Mouse (Mus musculus) layer of hippocampus, postnatal 10 days (tissue): ENCODE measurements around the gene Gng7. TPM values are rescaled to one million over a fixed set of nuclear protein-coding genes. Genes with fewer than 3 reads are reported as not detected.
A peak's percentile ranks its signal among the peaks of the same experiment; 100 is the strongest.
"Not testable (repeated sequence)": the region's sequence is repeated elsewhere in the genome, so short reads cannot be mapped to it uniquely, and the experiment has no call there.

Source experiments
- DNase-seq, 2 experiments: peaks; one replicate each; pipeline ENCODE4 v3.0.0; 2021; ENCODE audit warnings: low spot score in 2 of 2
- total RNA-seq, 2 experiments: library from RNA; stranded (reverse); gene quantifications; 2 replicates each; pipeline ENCODE4 v1.2.3; 2021

The Gng7 gene
- total RNA-seq, 2 experiments from 2014 or later, result 145 to 156 TPM

- DNase-seq, result no peak
Measured at GRCm38 (mm10) chr10:80996501-80996900, 18.2 kb downstream of the Gng7 start.

DNA sequence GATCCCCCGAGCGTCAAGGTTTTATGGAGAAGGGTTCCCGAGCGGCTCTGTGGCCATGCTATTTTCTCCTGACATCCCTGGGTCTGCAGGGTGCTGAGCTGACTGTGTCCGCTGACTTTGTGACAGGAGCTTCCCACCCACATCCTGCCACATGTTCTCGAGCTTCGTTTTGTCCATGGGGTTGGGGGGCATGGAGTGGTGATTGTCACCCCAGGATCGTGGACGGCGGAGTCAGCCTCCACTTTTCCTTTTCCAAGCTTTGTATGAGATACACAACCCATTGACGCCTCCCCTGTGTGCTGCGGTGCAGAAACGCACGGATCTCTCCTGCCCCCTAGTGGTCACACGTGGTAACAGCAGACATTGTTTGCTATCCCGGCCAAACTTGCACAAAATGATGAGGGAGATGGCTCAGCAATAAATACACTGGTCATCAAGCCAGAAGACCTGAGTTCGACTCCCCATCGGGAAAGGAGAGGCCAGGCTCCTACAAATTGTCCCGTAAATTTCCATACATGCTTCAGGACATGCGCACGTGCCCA is 19.6 kb downstream of the Gng7 start:
- peak; percentile 91 to 92 for DNase-seq

- no peak for DNase-seq
Measured at GRCm38 (mm10) chr10:80994621-80995020, 20.1 kb downstream of the Gng7 start.

DNA sequence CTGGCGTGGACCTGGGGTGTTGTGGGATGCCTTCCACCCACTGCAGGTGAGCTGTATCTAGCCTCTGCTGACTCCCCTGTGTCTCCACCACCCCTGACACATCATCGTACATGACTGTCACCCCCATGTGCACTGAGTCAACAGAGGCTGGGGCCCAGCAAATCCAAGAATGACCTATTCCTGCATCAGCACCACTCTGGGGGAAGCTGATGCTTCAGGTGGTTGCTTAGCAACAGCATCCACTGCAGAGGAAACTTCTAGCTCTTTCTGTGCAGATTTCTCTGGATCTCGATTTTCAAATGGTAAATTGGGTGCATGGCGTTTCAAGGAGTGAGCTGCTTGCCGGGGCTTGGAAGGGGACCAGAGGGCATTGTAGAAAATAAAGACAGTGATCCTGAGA is 21.5 kb downstream of the Gng7 start:
- DNase-seq, result no peak

DNA sequence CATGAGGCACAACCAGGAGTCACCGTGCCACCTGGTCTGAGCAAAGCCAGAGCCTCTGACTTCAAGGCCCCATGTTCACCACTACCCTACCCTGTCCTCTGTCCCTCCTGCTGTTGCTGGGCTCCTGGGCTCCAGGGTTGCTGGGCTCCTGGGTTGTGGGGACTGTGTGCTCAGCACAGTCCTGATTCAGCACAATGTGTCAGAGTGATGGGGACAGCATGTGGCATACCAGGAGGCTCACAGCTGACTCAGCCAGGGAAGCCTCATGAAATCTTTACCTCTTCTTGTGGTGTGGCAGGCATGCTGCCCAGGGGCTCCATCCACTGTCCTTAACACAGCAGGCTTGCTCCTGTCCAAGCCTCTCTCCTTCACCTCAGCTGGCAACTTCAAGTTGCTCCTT is 22.8 kb downstream of the Gng7 start:
- DNase-seq, result no peak

GRCm38 (mm10) chr10:80991007-80991406 is 23.7 kb downstream of the Gng7 start:
- no peak for DNase-seq

DNA sequence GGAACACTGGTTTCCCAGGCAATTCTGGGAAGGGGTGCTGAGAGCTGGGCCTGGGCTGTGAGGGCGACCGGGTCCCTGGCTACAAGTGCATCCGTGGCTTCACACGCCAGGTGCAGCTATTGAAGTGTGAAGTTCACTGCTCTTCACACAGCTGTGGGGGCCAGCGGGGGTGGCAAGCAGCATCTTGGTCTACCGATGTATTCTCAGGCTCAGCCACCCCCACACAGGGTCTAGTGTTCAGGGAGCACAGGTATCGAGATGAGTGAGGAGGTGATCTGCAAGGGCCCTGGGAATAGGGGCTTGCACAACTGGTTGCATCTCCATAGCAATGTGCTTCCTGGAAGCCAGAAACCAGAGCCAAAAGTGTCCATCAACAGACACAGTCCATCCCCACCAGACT is 24.3 kb downstream of the Gng7 start:
- DNase-seq, result no peak

- not testable (repeated sequence) for DNase-seq
Measured at GRCm38 (mm10) chr10:80989854-80990253, 24.9 kb downstream of the Gng7 start.

DNA sequence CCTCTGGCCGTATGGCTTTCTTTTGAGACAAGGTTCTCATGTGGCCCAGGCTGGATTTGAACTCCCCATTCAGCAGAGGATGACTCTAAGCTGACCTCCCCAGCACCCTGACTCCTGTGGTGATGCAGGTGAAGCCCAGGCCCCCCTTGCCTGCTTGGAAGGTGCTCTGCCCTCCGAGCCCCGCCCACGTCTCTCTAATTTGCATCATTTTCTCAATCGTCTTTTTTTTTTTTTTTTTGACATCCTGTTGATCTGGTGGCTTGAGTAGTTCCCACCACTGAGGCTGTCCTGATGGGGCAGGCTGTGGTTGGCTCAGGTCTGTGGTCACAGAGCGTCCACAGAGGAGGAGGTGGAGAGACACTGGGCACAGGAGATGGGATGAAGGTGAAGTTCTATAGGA is 25.3 kb downstream of the Gng7 start:
- no peak for DNase-seq

GRCm38 (mm10) chr10:80987709-80988441 is 26.9 kb downstream of the Gng7 start:
- DNase-seq, result peak; percentile 78 to 80

GRCm38 (mm10) chr10:80986754-80987153 is 28.0 kb downstream of the Gng7 start:
- DNase-seq, result no peak

- DNase-seq, result no peak
Measured at GRCm38 (mm10) chr10:80985970-80986701, 28.6 kb downstream of the Gng7 start.

- DNase-seq, result no peak
Measured at GRCm38 (mm10) chr10:80985241-80985969, 29.3 kb downstream of the Gng7 start.

DNA sequence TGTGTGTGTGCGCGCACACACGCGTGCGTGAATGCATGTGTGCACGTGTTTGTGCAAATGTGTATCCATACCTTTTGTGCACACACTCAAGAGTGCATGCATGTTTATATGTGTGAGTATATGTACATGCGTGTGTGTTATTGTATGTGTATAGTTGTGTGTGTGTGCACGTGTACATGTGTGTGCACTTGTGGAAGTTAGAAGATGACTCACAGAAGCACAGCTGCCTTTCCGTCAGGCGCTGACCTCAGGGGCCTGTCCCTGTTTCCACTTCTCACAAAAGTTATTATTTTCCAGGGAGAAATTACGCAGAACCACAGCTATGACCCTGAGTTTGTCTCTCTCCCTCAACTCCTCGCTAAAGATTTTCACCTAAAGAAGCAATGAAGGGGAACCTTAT is 30.5 kb downstream of the Gng7 start:
- DNase-seq, result no peak

GRCm38 (mm10) chr10:80982381-80982780 is 32.4 kb downstream of the Gng7 start:
- no peak for DNase-seq

DNA sequence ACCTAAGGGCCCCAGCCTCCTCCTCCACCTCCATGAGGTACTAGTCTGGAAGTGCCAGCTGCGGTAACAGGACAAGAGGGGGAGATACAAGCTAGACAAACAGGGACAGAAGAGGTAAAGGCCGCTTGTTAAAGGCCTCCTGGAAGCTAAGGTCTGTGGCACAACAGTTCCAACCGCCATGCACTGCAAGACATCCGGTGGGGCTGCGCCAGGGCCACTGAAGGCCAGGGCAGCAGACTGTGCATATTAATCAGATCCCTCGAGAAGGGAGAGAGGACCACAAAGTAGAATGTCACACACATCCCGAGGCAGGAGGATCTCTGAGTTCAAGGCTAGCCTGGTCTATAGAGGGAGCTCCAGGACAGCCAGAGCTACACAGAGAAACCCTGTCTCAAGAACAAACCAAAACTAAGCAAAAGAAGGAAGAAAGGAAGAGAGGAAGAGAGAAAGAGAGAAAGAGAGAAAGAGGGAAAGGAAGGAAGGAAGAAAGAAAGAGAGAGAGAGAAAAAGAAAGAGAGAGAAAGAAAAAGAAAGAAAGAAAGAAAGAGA is 33.1 kb downstream of the Gng7 start:
- no peak for DNase-seq

GRCm38 (mm10) chr10:80975478-80975877 is 39.3 kb downstream of the Gng7 start:
- DNase-seq, result no peak

GRCm38 (mm10) chr10:80973722-80974121 is 41.0 kb downstream of the Gng7 start:
- DNase-seq, result no peak

DNA sequence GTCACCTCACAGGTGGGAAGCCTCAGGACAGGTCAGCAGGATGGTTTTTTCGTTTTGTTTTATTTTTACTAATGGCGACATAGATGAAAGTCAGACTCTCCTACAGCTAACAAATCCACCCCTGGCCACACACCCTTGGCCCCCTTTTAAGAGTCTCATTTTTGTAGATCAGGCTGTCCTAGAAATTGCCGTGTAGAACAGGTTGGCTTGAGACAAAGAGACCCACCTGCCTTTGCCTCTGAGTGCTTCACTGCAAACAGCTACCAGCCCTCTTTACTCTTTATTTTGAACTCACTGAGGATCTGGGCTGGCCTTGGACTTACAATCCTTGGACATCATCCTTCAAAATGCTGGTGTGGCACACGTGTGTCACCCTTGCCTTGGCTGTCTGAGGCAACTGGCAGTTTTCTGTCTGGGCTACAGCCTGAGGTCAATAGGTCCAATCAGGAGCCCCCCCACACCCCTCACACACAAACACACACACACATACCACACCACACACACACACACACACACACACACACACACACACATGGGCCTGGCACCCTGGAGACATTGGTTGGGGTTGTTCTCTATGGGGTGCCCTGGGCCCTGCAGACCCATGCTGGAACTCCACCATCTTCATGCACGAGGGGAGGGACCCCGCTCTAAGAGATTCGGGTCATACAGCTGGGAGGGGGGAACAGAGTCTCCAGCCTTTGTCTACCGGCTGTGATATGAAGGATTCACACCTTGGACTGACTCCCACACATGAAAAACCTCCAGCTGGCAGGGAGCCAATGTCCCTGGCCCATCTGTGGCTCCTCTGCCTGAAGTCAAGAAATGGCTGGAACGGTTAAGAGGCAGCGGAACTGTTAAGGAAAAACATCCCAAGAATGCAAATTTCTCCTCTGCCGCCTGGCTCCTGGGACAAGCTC is 42.4 kb downstream of the Gng7 start:
- peak; percentile 51 to 52 for DNase-seq

GRCm38 (mm10) chr10:80971533-80971932 is 43.2 kb downstream of the Gng7 start:
- no peak for DNase-seq
